Comparison of ENCODE assay signal across 26 mouse cellular contexts in the genomic region with DNA sequence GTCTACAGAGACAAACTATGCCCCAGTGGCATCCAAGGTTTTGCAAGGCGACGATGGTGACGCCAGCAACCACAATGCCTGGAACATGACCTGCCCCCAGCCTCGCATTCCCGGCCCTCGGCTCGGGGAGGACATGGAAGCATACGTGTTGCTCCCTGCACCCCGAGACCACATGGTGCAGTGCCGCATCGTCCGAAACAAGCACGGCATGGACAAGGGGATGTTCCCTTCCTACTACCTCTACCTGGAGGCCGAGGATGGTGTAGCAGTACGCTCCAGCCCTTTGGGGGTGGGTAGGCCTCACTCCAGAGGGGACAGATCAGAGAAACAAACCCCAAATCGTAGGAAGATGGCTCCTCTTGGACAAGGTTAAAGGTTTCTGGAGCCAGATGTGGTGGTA. TPM values are rescaled to one million over a fixed set of nuclear protein-coding genes. Genes with fewer than 3 reads are reported as not detected.
"Had no signal": no experiment of that assay in that cellular context is flagged by ENCODE, and none has a peak within 500 bp of the region (broad histone marks: within the 10 kb centered on the region; RNA-seq: fewer than 3 reads in every experiment).

No protein-coding gene starts in this region.

- H3K9ac ChIP-seq: intestine, embryonic 15.5 days; kidney, embryonic 15.5 days; limb, embryonic 13.5 days; lung, embryonic 15.5 days; midbrain, embryonic 13.5 days; neural tube, embryonic 13.5 days; stomach, embryonic 15.5 days had no signal

- H3K4me3 ChIP-seq: intestine, embryonic 15.5 days; kidney, embryonic 15.5 days; limb, embryonic 10.5 days; limb, embryonic 13.5 days; lung, embryonic 15.5 days; midbrain, embryonic 10.5 days; midbrain, embryonic 13.5 days; myocyte; neural tube, embryonic 13.5 days; stomach, embryonic 15.5 days had no signal

- H3K27me3 ChIP-seq: intestine, embryonic 15.5 days; kidney, embryonic 15.5 days; limb, embryonic 13.5 days; lung, embryonic 15.5 days; midbrain, embryonic 13.5 days; neural tube, embryonic 13.5 days; stomach, embryonic 15.5 days had no signal

- H3K27ac ChIP-seq: intestine, embryonic 15.5 days; kidney, embryonic 15.5 days; limb, embryonic 10.5 days; limb, embryonic 13.5 days; lung, embryonic 15.5 days; midbrain, embryonic 10.5 days; midbrain, embryonic 13.5 days; neural tube, embryonic 13.5 days; stomach, embryonic 15.5 days had no signal

- H3K9me3 ChIP-seq: intestine, embryonic 15.5 days; kidney, embryonic 15.5 days; limb, embryonic 10.5 days; limb, embryonic 13.5 days; lung, embryonic 15.5 days; midbrain, embryonic 10.5 days; midbrain, embryonic 13.5 days; neural tube, embryonic 13.5 days; stomach, embryonic 15.5 days had no signal

- H3K36me3 ChIP-seq: intestine, embryonic 15.5 days; midbrain, embryonic 13.5 days; stomach, embryonic 15.5 days had no signal

- H3K4me2 ChIP-seq: intestine, embryonic 15.5 days; kidney, embryonic 15.5 days; limb, embryonic 13.5 days; lung, embryonic 15.5 days; midbrain, embryonic 13.5 days; neural tube, embryonic 13.5 days; stomach, embryonic 15.5 days had no signal

- DNase-seq: kidney, adult 11 months; kidney, adult 8-10 months; kidney, postnatal 14 days; kidney, postnatal 4 days; lung, adult 18-20 months; lung, postnatal 10 days; lung, postnatal 4 days; retina, postnatal 1 day; right cerebral cortex, postnatal 25 days; spleen, adult 18-20 months; thymus, adult 2 months; thymus, postnatal 25 days had no signal

- ATAC-seq: midbrain, embryonic 13.5 days; midbrain, embryonic 16.5 days had no signal

RNA-seq across cellular contexts. Expression of a gene that starts 32.0 kb away (rescaled TPM):
- total RNA-seq: megakaryocyte progenitor cell, adult 5-6 weeks; monocyte, adult 5-6 weeks; neutrophil, adult 5-6 weeks had no signal
- polyA plus RNA-seq: intestine, embryonic 15.5 days; kidney, embryonic 15.5 days; limb, embryonic 10.5 days; limb, embryonic 13.5 days; lung, embryonic 15.5 days; midbrain, embryonic 10.5 days; midbrain, embryonic 13.5 days; midbrain, embryonic 16.5 days; myocyte; neural tube, embryonic 13.5 days; stomach, embryonic 15.5 days; thymus, adult 2 months had no signal
